Mouse (Mus musculus): ENCODE results near the gene Gabarapl1. TPM values are rescaled to one million over a fixed set of nuclear protein-coding genes. Genes with fewer than 3 reads are reported as not detected.

Gene Gabarapl1
- polyA plus RNA-seq, 1 experiment from 2014 or later: 66.3 TPM

- Histone ChIP-seq H3K4me1 (ENCODE audit: control insufficient read depth, insufficient read depth, low read length) (peaks cover 11% of the 10 kb centered on the region), H3K27ac (ENCODE audit: low read depth, low read length) (no peak overlapping the region)
- no peak for ATAC-seq
Observed at GRCm38 (mm10) chr6:129530261-129530660, 2.7 kb upstream of the Gabarapl1 start.

GRCm38 (mm10) chr6:129532556-129532941, 411 bp upstream of the Gabarapl1 start:
- H3K4me3 ChIP-seq (ENCODE audit: low read depth, low read length): peak overlapping the region; percentile 76
- peaks cover 4% of the 10 kb centered on the region for H3K36me3 ChIP-seq (ENCODE audit: control insufficient read depth, insufficient read depth, low read length)
- H3K27me3 ChIP-seq (replicated peaks; ENCODE audit: control insufficient read depth, insufficient read depth, low read length): no peaks in the 10 kb centered on the region
- H3K9me3 ChIP-seq (replicated peaks; ENCODE audit: control insufficient read depth, low read length): no peaks in the 10 kb centered on the region
- peak; percentile 72 for DNase-seq (ENCODE audit: low spot score)
- peaks cover 22% of the 10 kb centered on the region for H3K4me1 ChIP-seq (ENCODE audit: control insufficient read depth, insufficient read depth, low read length)
- peak overlapping the region; percentile 89 for H3K9ac ChIP-seq (ENCODE audit: low read length)
- peak; percentile 49 for ATAC-seq
- H3K4me2 ChIP-seq (ENCODE audit: low read length): peak overlapping the region; percentile 60
- peak overlapping the region; percentile 75; the same call in 1 of the 2 replicates for H3K27ac ChIP-seq (ENCODE audit: low read depth, low read length)
- 35% methylated on average over 7 of the region's 7 CpGs for WGBS

More at GRCm38 (mm10) chr6:129530261-129530660, 2.7 kb upstream of the Gabarapl1 start:
- no peak for DNase-seq (ENCODE audit: low spot score)
- Histone ChIP-seq H3K9ac (ENCODE audit: low read length) (no peak overlapping the region), H3K36me3 (ENCODE audit: control insufficient read depth, insufficient read depth, low read length) (no peaks in the 10 kb centered on the region), H3K9me3 (replicated peaks; ENCODE audit: control insufficient read depth, low read length) (no peaks in the 10 kb centered on the region), H3K4me2 (ENCODE audit: low read length) (no peak overlapping the region), H3K27me3 (replicated peaks; ENCODE audit: control insufficient read depth, insufficient read depth, low read length) (no peaks in the 10 kb centered on the region), H3K4me3 (ENCODE audit: low read depth, low read length) (no peak overlapping the region)

- H3K4me3 ChIP-seq (ENCODE audit: low read depth, low read length): peak overlapping the region; percentile 76
- WGBS: 8% methylated on average over 9 of the region's 9 CpGs
- H3K9me3 ChIP-seq (replicated peaks; ENCODE audit: control insufficient read depth, low read length): no peaks in the 10 kb centered on the region
- H3K27ac ChIP-seq (ENCODE audit: low read depth, low read length): peak overlapping the region; percentile 75
- H3K36me3 ChIP-seq (ENCODE audit: control insufficient read depth, insufficient read depth, low read length): peaks cover 19% of the 10 kb centered on the region
- H3K9ac ChIP-seq (ENCODE audit: low read length): peak overlapping the region; percentile 89
- peak; percentile 50 for ATAC-seq
- H3K27me3 ChIP-seq (replicated peaks; ENCODE audit: control insufficient read depth, insufficient read depth, low read length): no peaks in the 10 kb centered on the region
- peak overlapping the region; percentile 60 for H3K4me2 ChIP-seq (ENCODE audit: low read length)
- H3K4me1 ChIP-seq (ENCODE audit: control insufficient read depth, insufficient read depth, low read length): peaks cover 22% of the 10 kb centered on the region
- peak; percentile 76 for DNase-seq (ENCODE audit: low spot score)
Observed at GRCm38 (mm10) chr6:129534057-129534456, 1.1 kb downstream of the Gabarapl1 start.

DNA sequence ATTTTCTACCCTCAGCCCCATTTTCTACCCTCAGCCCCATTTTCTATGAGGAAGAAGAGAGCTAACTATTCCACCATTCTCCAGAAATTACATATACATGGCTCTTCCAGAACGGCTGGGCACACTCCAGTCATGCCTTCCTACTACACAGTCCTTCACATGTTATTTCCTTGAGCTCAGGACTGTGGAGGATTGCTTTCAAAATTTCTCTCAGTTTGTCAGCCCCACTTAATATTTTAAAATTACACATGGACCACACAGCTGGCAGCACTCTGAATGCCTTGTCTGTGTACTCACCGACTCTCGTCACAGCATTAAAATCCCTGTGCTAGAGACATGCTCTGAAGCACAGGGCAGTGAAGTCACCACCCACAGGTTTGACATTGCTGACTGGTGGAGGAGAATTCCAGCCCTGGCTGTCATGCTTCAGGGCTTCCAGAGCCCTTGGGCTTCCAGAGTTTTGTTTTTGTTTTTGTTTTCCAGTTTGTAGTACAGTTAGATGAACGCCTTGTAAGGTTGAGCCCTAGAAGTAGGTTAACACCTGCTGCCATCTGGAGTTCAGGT, 1.7 kb downstream of the Gabarapl1 start:
- DNase-seq (ENCODE audit: low spot score) (no peak), ATAC-seq (peak; percentile 10; the same call in 1 of the 2 replicates)
- WGBS: 66% methylated on average over 4 of the region's 4 CpGs
- Histone ChIP-seq H3K9ac (ENCODE audit: low read length) (peak overlapping the region; percentile 89), H3K27me3 (replicated peaks; ENCODE audit: control insufficient read depth, insufficient read depth, low read length) (no peaks in the 10 kb centered on the region), H3K36me3 (ENCODE audit: control insufficient read depth, insufficient read depth, low read length) (peaks cover 25% of the 10 kb centered on the region), H3K9me3 (replicated peaks; ENCODE audit: control insufficient read depth, low read length) (no peaks in the 10 kb centered on the region), H3K4me1 (ENCODE audit: control insufficient read depth, insufficient read depth, low read length) (peaks cover 22% of the 10 kb centered on the region), H3K4me2 (ENCODE audit: low read length) (peak overlapping the region; percentile 60), H3K27ac (ENCODE audit: low read depth, low read length) (no peak overlapping the region; the same call in 1 of the 2 replicates), H3K4me3 (ENCODE audit: low read depth, low read length) (peak overlapping the region; percentile 76)

- Histone ChIP-seq H3K27me3 (replicated peaks; ENCODE audit: control insufficient read depth, insufficient read depth, low read length) (no peaks in the 10 kb centered on the region), H3K4me1 (ENCODE audit: control insufficient read depth, insufficient read depth, low read length) (peaks cover 22% of the 10 kb centered on the region), H3K4me3 (ENCODE audit: low read depth, low read length) (peak overlapping the region; percentile 76; the same call in 1 of the 2 replicates), H3K27ac (ENCODE audit: low read depth, low read length) (no peak overlapping the region), H3K36me3 (ENCODE audit: control insufficient read depth, insufficient read depth, low read length) (peaks cover 35% of the 10 kb centered on the region), H3K4me2 (ENCODE audit: low read length) (peak overlapping the region; percentile 60), H3K9ac (ENCODE audit: low read length) (peak overlapping the region; percentile 89; the same call in 1 of the 2 replicates), H3K9me3 (replicated peaks; ENCODE audit: control insufficient read depth, low read length) (no peaks in the 10 kb centered on the region)
- WGBS: 91% methylated on average over 4 of the region's 4 CpGs
- ATAC-seq: no peak
- no peak for DNase-seq (ENCODE audit: low spot score)
Observed at GRCm38 (mm10) chr6:129535723-129536122, 2.8 kb downstream of the Gabarapl1 start.

GRCm38 (mm10) chr6:129538555-129538954, 5.6 kb downstream of the Gabarapl1 start:
- H3K4me1 ChIP-seq (ENCODE audit: control insufficient read depth, insufficient read depth, low read length): peaks cover 19% of the 10 kb centered on the region
- H3K4me3 ChIP-seq (ENCODE audit: low read depth, low read length): no peak overlapping the region
- H3K27me3 ChIP-seq (replicated peaks; ENCODE audit: control insufficient read depth, insufficient read depth, low read length): no peaks in the 10 kb centered on the region
- no peaks in the 10 kb centered on the region for H3K9me3 ChIP-seq (replicated peaks; ENCODE audit: control insufficient read depth, low read length)
- no peak overlapping the region for H3K9ac ChIP-seq (ENCODE audit: low read length)
- ATAC-seq (no peak), DNase-seq (ENCODE audit: low spot score) (no peak)
- WGBS: 83% methylated on average over 6 of the region's 6 CpGs
- H3K27ac ChIP-seq (ENCODE audit: low read depth, low read length): no peak overlapping the region
- H3K36me3 ChIP-seq (ENCODE audit: control insufficient read depth, insufficient read depth, low read length): peaks cover 56% of the 10 kb centered on the region
- no peak overlapping the region for H3K4me2 ChIP-seq (ENCODE audit: low read length)

- ATAC-seq (no peak), DNase-seq (ENCODE audit: low spot score) (no peak)
- no peak overlapping the region for H3K4me3 ChIP-seq (ENCODE audit: low read depth, low read length)
- H3K4me1 ChIP-seq (ENCODE audit: control insufficient read depth, insufficient read depth, low read length): no peaks in the 10 kb centered on the region; the same call in 1 of the 2 replicates
- WGBS: 73% methylated on average over 9 of the region's 9 CpGs
- H3K27ac ChIP-seq (ENCODE audit: low read depth, low read length): no peak overlapping the region
- H3K9ac ChIP-seq (ENCODE audit: low read length): no peak overlapping the region
- H3K36me3 ChIP-seq (ENCODE audit: control insufficient read depth, insufficient read depth, low read length): peaks cover 56% of the 10 kb centered on the region
- no peak overlapping the region for H3K4me2 ChIP-seq (ENCODE audit: low read length)
- no peaks in the 10 kb centered on the region for H3K9me3 ChIP-seq (replicated peaks; ENCODE audit: control insufficient read depth, low read length)
- H3K27me3 ChIP-seq (replicated peaks; ENCODE audit: control insufficient read depth, insufficient read depth, low read length): no peaks in the 10 kb centered on the region
Observed at GRCm38 (mm10) chr6:129541931-129542330, 9.0 kb downstream of the Gabarapl1 start.

GRCm38 (mm10) chr6:129542540-129542939, 9.6 kb downstream of the Gabarapl1 start:
- Histone ChIP-seq H3K9ac (ENCODE audit: low read length) (no peak overlapping the region), H3K4me2 (ENCODE audit: low read length) (no peak overlapping the region), H3K27ac (ENCODE audit: low read depth, low read length) (no peak overlapping the region), H3K4me1 (ENCODE audit: control insufficient read depth, insufficient read depth, low read length) (no peaks in the 10 kb centered on the region), H3K27me3 (replicated peaks; ENCODE audit: control insufficient read depth, insufficient read depth, low read length) (no peaks in the 10 kb centered on the region), H3K36me3 (ENCODE audit: control insufficient read depth, insufficient read depth, low read length) (peaks cover 52% of the 10 kb centered on the region), H3K9me3 (replicated peaks; ENCODE audit: control insufficient read depth, low read length) (no peaks in the 10 kb centered on the region), H3K4me3 (ENCODE audit: low read depth, low read length) (no peak overlapping the region)
- DNase-seq (ENCODE audit: low spot score) (no peak), ATAC-seq (no peak)
- 93% methylated on average over 3 of the region's 3 CpGs for WGBS
